Mouse (Mus musculus): ENCODE results near the gene Chrna10. TPM values are rescaled to one million over a fixed set of nuclear protein-coding genes. Genes with fewer than 3 reads are reported as not detected.

Chrna10 gene
- polyA plus RNA-seq, 1 experiment from 2014 or later = 0.11 TPM

DNA sequence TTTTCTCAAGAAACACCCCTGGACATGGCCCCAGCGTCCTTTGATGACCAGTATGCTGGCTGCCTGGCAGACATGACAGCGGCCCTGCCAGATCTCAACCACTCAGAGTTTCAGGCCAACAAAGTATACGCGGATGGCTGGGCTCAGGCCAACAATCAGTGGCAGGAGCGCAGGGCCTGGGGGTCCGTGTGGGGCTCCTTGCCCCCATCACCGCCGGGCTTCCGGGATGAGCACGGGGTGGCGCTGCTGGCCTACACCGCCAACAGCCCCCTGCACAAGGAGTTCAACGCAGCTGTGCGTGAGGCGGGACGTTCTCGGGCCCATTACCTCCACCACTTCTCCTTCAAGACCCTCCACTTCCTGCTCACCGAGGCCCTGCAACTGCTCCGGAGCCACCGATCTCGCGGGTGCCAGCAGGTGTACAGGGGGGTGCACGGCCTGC lies 9.9 kb downstream of the Chrna10 start:
- Histone ChIP-seq H3K27me3 (replicated peaks) (no peaks in the 10 kb centered on the region), H3K4me2 (peak overlapping the region; percentile 73), H3K9ac (peak overlapping the region; percentile 78), H3K4me1 (peaks cover 28% of the 10 kb centered on the region), H3K9me3 (no peaks in the 10 kb centered on the region), H3K36me3 (no peaks in the 10 kb centered on the region), H3K27ac (replicated peaks) (no peak overlapping the region), H3K4me3 (peak overlapping the region; percentile 49)
- ATAC-seq (ENCODE audit: extremely low read depth, insufficient number of reproducible peaks, low FRiP score, low TSS enrichment) = no peak
- 5% methylated on average over 23 of the region's 23 CpGs for WGBS

DNA sequence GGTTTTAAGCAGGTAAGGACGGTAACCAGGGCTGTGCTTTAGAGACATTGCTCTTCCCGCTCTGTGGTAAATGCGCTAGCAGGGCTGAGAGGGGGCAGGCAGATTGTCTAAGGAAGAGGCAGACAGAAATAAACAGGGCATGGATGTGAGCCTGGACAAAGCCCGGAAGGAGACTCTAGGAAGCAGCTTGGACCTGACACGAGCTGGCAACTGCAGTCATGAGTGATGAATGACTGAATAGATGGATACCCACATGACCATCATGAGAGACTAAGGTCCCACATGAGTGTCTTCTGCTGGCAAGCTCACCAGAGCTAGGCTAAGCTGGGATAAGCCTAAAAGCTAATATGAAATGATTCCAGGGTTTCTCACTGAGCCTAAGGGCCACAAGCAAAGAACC lies 12.5 kb downstream of the Chrna10 start:
- no peaks in the 10 kb centered on the region for H3K27me3 ChIP-seq (replicated peaks)
- WGBS = 45% methylated on average over 5 of the region's 5 CpGs

DNA sequence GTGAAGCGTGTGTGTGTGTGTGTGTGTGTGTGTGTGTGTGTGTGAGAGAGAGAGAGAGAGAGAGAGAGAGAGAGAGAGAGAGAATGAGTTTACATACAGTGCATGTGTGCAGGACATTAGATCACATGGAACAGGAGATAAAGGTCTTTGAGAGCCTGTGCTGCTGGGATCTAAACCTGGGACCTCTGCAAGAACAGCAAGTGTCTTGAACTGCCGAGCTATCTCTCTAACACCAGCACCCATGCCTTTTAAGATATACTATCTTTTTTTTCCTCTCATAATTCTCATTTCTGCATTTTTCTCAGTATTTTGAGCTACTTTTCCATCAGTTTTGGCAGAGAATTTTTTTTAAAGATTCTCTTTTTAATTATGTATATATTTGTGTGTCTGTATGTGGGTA lies 13.1 kb downstream of the Chrna10 start:
- Histone ChIP-seq H3K4me2 (no peak overlapping the region), H3K9me3 (no peaks in the 10 kb centered on the region), H3K9ac (no peak overlapping the region), H3K4me1 (peaks cover 52% of the 10 kb centered on the region), H3K36me3 (no peaks in the 10 kb centered on the region), H3K27ac (replicated peaks) (no peak overlapping the region), H3K4me3 (no peak overlapping the region), H3K27me3 (replicated peaks) (0 out of 2 replicates have a peak, but pooled peaks cover 6% of the 10 kb centered on the region)
- no peak for ATAC-seq (ENCODE audit: extremely low read depth, insufficient number of reproducible peaks, low FRiP score, low TSS enrichment)
- WGBS = 47% methylated on average over 2 of the region's 2 CpGs

More for the DNA sequence above, 12.5 kb downstream of the Chrna10 start:
- no peak overlapping the region for H3K4me2 ChIP-seq
- no peak overlapping the region for H3K27ac ChIP-seq (replicated peaks)
- peaks cover 52% of the 10 kb centered on the region for H3K4me1 ChIP-seq
- no peak overlapping the region for H3K4me3 ChIP-seq
- 0 out of 2 replicates have a peak overlapping the region, but pooled peaks have one; percentile 30 for H3K9ac ChIP-seq
- no peak for ATAC-seq (ENCODE audit: extremely low read depth, insufficient number of reproducible peaks, low FRiP score, low TSS enrichment)
- H3K36me3 ChIP-seq = no peaks in the 10 kb centered on the region
- H3K9me3 ChIP-seq = no peaks in the 10 kb centered on the region

DNA sequence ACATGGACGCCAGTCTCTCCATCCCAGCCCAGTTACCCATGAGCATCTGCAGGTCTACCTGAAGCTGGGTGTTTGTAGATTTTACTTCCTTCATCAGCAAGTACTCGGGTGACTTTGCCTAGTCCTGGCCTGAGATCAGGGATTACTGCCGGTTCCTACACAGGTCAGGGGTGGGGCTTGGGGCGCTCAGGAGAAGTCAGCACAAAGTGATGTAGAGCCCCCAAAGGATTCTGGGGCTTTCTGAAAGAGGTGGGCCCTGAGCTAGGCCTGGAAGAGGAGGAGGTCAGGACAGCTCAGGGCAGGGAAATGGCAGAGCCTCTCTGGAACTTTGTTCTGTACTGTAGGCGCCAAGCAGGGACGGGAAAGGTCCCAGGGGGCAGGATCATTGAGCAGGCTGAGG lies 13.9 kb downstream of the Chrna10 start:
- no peak for ATAC-seq (ENCODE audit: extremely low read depth, insufficient number of reproducible peaks, low FRiP score, low TSS enrichment)
- H3K4me3 ChIP-seq = no peak overlapping the region
- no peak overlapping the region for H3K4me2 ChIP-seq
- H3K4me1 ChIP-seq = peaks cover 52% of the 10 kb centered on the region
- H3K27me3 ChIP-seq (replicated peaks) = 0 out of 2 replicates have a peak, but pooled peaks cover 7% of the 10 kb centered on the region
- no peak overlapping the region for H3K27ac ChIP-seq (replicated peaks)
- no peak overlapping the region for H3K9ac ChIP-seq
- 45% methylated on average over 6 of the region's 6 CpGs for WGBS
- no peaks in the 10 kb centered on the region for H3K9me3 ChIP-seq
- no peaks in the 10 kb centered on the region for H3K36me3 ChIP-seq

DNA sequence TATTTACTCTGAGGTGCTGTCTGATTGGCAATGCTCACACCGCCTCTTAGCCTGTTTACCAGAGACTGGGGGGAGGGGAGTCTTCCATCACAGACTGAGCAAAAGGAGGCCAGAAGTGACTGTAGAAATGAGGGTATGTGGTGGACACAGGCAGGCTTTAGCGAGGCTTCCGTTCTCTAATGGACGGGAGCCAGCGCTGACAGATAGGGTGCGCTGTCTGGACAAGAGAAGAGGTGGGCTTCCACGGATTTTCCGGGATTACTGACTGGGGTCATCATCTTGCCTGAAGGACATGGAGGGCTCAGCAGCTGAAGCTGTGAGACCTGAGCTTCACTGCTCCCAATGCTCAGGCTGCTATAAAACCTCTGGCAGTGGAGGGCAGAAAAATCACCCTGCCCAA lies 14.4 kb downstream of the Chrna10 start:
- Histone ChIP-seq H3K9me3 (no peaks in the 10 kb centered on the region), H3K4me1 (peaks cover 51% of the 10 kb centered on the region), H3K27me3 (replicated peaks) (0 out of 2 replicates have a peak, but pooled peaks cover 7% of the 10 kb centered on the region), H3K4me2 (no peak overlapping the region), H3K27ac (replicated peaks) (no peak overlapping the region), H3K4me3 (no peak overlapping the region), H3K36me3 (no peaks in the 10 kb centered on the region), H3K9ac (no peak overlapping the region)
- no peak for ATAC-seq (ENCODE audit: extremely low read depth, insufficient number of reproducible peaks, low FRiP score, low TSS enrichment)
- 51% methylated on average over 8 of the region's 8 CpGs for WGBS

DNA sequence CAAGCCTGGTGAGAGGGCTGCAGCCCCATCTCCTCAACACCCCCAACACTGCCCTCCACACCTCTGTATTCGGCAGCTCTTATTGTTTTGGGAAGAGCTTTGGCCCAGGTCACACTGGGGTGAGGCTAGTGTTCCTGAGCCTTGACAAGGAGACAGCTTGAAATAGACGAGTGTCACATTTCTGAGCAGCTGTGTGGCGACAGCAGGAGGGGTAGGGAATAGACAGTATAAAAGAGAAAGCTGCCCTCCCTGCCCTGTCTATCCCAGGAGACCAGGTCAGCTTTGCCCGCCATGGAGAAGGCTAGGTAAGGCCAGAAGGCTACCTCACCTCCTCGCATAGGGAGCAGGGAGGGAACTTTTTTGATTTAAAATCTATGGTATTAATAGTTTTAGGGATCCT lies 15.1 kb downstream of the Chrna10 start, which contains the start of gene Art1:
Gene Art1 (plus strand): TSS at position 257 of the 400 bp plus-strand sequence.
- Histone ChIP-seq H3K4me1 (peaks cover 44% of the 10 kb centered on the region), H3K9me3 (no peaks in the 10 kb centered on the region), H3K27ac (replicated peaks) (peak within 1 kb of the TSS; percentile 39), H3K9ac (peak within 1 kb of the TSS; percentile 75; the same call in 1 of the 2 replicates), H3K27me3 (replicated peaks) (0 out of 2 replicates have a peak, but pooled peaks cover 7% of the 10 kb centered on the region), H3K4me2 (peak within 1 kb of the TSS; percentile 77), H3K4me3 (no peak within 1 kb of the TSS), H3K36me3 (no peaks in the 10 kb centered on the region)
- WGBS = 51% methylated on average over 5 of the region's 5 CpGs
- no peak for ATAC-seq (ENCODE audit: extremely low read depth, insufficient number of reproducible peaks, low FRiP score, low TSS enrichment)

DNA sequence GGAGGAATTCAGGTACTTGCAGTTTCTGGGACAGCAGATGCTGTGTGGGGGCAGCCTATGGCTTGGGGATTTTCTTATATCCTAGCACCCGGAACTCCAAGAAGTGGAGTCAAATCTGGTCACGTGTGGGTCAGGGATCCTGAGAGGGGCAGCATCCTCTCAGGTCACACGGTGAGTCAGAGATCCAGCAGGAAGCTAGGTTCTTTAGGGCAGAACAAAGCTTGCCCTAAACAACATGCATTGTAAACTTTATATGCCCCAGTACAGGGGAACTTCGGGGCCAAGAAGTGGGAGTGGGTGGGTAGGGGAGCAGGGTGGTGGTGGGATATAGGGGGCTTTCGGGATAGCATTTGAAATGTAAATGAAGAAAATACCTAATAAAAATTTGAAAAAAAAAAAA lies 15.8 kb downstream of the Chrna10 start:
- Histone ChIP-seq H3K4me2 (peak overlapping the region; percentile 77; the same call in 1 of the 2 replicates), H3K4me1 (peaks cover 41% of the 10 kb centered on the region)
- ATAC-seq (ENCODE audit: extremely low read depth, insufficient number of reproducible peaks, low FRiP score, low TSS enrichment) = no peak

DNA sequence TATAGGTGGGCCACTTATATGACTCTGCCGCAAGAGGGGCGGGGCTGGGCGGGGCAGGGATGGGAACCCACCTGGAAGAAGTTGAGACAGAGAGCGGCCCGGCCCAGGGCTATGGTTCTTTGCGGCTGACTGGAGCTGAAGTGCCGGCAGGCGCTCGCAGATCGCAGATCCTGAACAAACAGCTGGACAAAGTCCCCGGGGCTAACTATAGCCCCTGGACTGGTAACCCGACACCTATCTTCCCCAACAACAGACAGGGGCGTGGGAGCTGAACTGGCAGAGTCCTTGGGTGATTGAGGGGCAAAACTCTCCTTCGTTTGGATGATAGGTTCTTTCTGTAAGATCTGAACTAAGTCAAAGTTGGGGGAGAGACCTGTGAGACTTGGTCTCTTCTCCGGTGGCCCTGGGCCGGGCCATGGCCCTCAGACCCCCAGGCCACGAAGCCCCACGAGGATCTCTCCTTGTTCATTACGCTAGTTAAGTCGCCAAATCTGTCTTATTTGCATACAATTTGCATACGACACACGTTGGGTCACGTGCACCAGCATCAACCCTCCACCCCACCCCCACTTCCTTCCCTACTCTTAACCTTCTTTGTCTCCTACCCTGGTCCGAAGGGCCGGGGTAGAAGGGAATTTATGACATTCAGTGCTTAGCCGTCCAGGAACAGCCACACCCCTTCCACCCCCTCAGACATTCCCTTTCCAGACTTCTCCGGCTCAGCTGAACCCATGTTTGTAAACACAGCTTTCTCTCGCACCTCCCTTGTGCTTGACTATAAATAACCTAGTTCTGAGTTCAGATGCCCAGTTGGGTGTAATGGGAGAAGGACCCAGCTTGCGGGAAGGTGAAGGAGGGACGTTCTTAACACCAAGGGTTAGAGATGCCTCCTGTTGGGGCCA lies 16.6 kb downstream of the Chrna10 start:
- Histone ChIP-seq H3K4me2 (peak overlapping the region; percentile 77), H3K4me1 (peaks cover 41% of the 10 kb centered on the region), H3K36me3 (no peaks in the 10 kb centered on the region), H3K27me3 (replicated peaks) (0 out of 2 replicates have a peak, but pooled peaks cover 7% of the 10 kb centered on the region), H3K9me3 (no peaks in the 10 kb centered on the region), H3K4me3 (peak overlapping the region; percentile 48), H3K9ac (peak overlapping the region; percentile 75), H3K27ac (replicated peaks) (peak overlapping the region; percentile 39)
- 8% methylated on average over 30 of the region's 30 CpGs for WGBS
- no peak for ATAC-seq (ENCODE audit: extremely low read depth, insufficient number of reproducible peaks, low FRiP score, low TSS enrichment)

More for the DNA sequence above, 15.8 kb downstream of the Chrna10 start:
- H3K9ac ChIP-seq = 0 out of 2 replicates have a peak overlapping the region, but pooled peaks have one; percentile 75
- H3K27me3 ChIP-seq (replicated peaks) = 0 out of 2 replicates have a peak, but pooled peaks cover 7% of the 10 kb centered on the region
- no peaks in the 10 kb centered on the region for H3K9me3 ChIP-seq
- H3K4me3 ChIP-seq = no peak overlapping the region
- H3K36me3 ChIP-seq = no peaks in the 10 kb centered on the region
- WGBS = 55% methylated on average over 5 of the region's 5 CpGs
- H3K27ac ChIP-seq (replicated peaks) = peak overlapping the region; percentile 39; the same call in 1 of the 2 replicates

DNA sequence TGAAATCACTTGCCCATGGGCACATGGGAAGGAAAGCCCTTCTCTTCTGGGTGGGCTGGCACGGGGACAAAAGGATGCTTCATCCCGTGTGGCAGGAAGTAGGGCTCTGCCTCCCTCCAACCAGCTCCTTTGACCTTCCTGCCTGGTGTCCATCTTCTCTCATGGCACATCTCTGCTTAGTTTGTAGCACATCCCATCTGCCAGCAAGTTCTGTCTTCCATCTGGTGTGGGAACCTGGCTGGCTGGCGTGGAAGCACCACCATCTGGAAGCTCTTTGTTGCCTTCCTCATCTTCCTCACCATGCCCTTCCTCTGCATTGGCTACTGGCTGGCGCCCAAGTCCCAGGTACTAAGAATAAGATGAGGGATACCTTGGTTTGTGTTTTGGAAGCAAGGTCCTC lies 29.3 kb downstream of the Chrna10 start:
- H3K9me3 ChIP-seq = no peaks in the 10 kb centered on the region
- no peaks in the 10 kb centered on the region for H3K27me3 ChIP-seq (replicated peaks)
- H3K9ac ChIP-seq = no peak overlapping the region
- H3K27ac ChIP-seq (replicated peaks) = no peak overlapping the region
- H3K4me3 ChIP-seq = no peak overlapping the region
- no peak for ATAC-seq (ENCODE audit: extremely low read depth, insufficient number of reproducible peaks, low FRiP score, low TSS enrichment)
- H3K36me3 ChIP-seq = peaks cover 74% of the 10 kb centered on the region
- no peak overlapping the region for H3K4me2 ChIP-seq
- H3K4me1 ChIP-seq = no peaks in the 10 kb centered on the region
- WGBS = 81% methylated on average over 4 of the region's 4 CpGs

DNA sequence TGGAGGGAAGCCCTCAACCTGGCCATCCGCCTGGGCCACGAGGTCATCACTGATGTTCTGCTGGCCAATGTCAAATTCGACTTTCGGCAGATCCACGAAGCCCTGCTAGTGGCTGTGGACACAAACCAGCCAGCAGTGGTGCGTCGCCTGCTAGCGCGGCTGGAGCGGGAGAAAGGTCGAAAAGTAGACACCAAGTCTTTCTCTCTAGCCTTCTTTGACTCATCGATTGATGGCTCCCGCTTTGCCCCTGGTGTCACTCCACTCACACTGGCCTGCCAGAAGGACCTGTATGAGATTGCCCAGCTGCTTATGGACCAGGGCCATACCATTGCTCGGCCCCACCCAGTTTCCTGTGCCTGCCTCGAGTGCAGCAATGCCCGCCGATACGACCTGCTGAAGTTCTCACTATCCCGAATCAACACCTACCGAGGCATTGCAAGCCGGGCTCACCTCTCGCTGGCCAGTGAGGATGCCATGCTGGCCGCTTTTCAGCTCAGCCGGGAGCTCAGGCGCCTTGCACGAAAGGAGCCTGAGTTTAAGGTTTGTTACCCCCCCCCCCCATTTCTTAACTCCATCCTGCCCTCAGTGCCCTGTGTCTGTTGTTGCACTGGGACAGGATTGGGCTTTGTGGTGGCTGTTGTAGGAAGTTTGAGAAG lies 32.5 kb downstream of the Chrna10 start:
- ATAC-seq (ENCODE audit: extremely low read depth, insufficient number of reproducible peaks, low FRiP score, low TSS enrichment) = no peak
- 79% methylated on average over 26 of the region's 26 CpGs for WGBS
- no peak overlapping the region for H3K9ac ChIP-seq
- no peak overlapping the region for H3K27ac ChIP-seq (replicated peaks)
- H3K4me3 ChIP-seq = no peak overlapping the region
- peaks cover 89% of the 10 kb centered on the region for H3K36me3 ChIP-seq
- H3K4me1 ChIP-seq = no peaks in the 10 kb centered on the region
- H3K4me2 ChIP-seq = no peak overlapping the region
- no peaks in the 10 kb centered on the region for H3K9me3 ChIP-seq
- no peaks in the 10 kb centered on the region for H3K27me3 ChIP-seq (replicated peaks)

DNA sequence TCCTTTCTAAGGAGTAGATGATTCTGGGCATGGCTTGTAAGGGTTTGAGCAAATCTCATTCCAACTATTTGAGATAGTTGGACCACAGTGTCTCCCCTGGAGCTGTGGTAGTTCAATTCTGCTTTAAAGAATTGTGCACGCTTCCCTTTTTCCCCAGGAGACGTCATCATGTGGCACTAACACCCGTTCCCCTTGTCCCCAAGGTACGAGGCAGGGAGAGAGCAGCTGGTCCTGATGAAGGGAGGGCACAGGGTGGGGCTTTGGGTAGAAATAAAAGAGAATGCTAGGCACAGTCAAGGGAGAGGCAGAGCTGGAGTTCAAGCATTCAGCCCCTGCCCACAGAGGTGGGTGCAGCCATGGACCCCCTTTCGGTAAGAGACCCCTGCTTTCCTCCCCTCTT lies 33.8 kb downstream of the Chrna10 start, which contains the start of gene Trpc2:
Gene Trpc2 (plus strand): TSS at position 301 of the 400 bp plus-strand sequence.
- Histone ChIP-seq H3K27ac (replicated peaks) (no peak within 1 kb of the TSS), H3K36me3 (peaks cover 88% of the 10 kb centered on the region), H3K4me2 (no peak within 1 kb of the TSS), H3K4me3 (no peak within 1 kb of the TSS), H3K9ac (0 out of 2 replicates have a peak within 1 kb of the TSS, but pooled peaks have one; percentile 33), H3K27me3 (replicated peaks) (no peaks in the 10 kb centered on the region), H3K9me3 (no peaks in the 10 kb centered on the region), H3K4me1 (no peaks in the 10 kb centered on the region)
- no peak for ATAC-seq (ENCODE audit: extremely low read depth, insufficient number of reproducible peaks, low FRiP score, low TSS enrichment)
- WGBS = 89% methylated on average over 5 of the region's 5 CpGs
